Mouse (Mus musculus) ES-E14 (cell line): ENCODE results near the gene Stk40.

ENCODE experiments used
- CHD2 ChIP-seq: IDR thresholded peaks from 2 replicates; pipeline ENCODE4 v1.6.1; 2014; ENCODE audit warnings: mild to moderate bottlenecking, low read depth, low read length, inconsistent platforms
- HCFC1 ChIP-seq: IDR thresholded peaks from 2 replicates; pipeline ENCODE4 v1.6.1; 2012; ENCODE audit warnings: low read length, inconsistent platforms, borderline replicate concordance; ENCODE audit not compliant: insufficient read depth
- MAFK ChIP-seq: IDR thresholded peaks from 2 replicates; pipeline ENCODE4 v1.6.1; 2014; ENCODE audit warnings: mild to moderate bottlenecking, low read depth, low read length, inconsistent platforms; ENCODE audit not compliant: insufficient read depth
- ZC3H11A ChIP-seq: IDR thresholded peaks from 2 replicates; pipeline ENCODE4 v1.6.1; 2012; ENCODE audit warnings: low read depth, mild to moderate bottlenecking, inconsistent platforms, low read length, borderline replicate concordance
- ZNF384 ChIP-seq: IDR thresholded peaks from 2 replicates; pipeline ENCODE4 v1.6.1; 2012; ENCODE audit warnings: low read depth, low read length, inconsistent platforms

- no peak for TF ChIP-seq ZC3H11A
- no peak for TF ChIP-seq MAFK
- no peak for TF ChIP-seq HCFC1
- TF ChIP-seq ZNF384, result no peak
- TF ChIP-seq CHD2, result no peak
Observed at GRCm38 (mm10) chr4:126083021-126083420, 20.7 kb upstream of the Stk40 start.
